Mouse (Mus musculus): ENCODE results near the gene Smad3.

DNA sequence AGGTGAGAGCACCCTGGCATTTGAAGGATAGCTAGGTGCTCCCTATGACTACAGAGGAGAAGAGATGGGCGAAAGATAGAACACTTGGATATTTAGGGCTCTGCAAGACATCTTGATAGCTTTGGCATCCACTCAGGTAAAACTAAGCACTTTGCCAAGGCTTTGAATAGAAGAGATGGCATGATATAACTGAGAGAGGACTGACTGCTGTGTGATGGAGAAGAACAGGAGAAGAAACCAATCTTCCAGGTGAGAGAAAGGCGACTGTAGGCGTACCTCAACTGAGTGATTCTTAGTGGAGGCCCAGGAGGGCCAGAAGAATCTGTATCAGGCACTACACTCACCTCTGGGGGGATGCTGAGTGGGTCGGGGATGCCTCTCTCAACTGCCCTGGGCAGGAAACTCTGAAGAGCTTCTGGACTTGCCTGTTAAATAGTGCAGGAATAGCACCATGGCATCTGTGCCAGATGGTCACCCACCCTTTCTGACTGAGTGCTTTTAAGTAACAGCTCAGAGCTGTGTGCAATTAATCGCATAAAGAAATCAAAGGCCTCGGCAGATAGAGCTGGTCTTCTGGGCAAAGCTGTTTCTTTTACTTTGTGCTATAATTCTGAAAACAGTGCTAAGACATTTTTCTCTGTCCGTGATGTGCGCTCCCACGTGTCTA is 132.6 kb downstream of the Smad3 start:
- TF ChIP-seq CTCF (conservative IDR thresholded peaks at IDR 0.05; ENCODE audit: insufficient read depth, insufficient read length, low read depth, low read length) (no peak), POLR2A (IDR thresholded peaks at IDR 0.05; ENCODE audit: low read depth, low read length) (no peak)
